Mouse (Mus musculus) CD8-positive naive resting alpha-beta T cell, adult 2 months (primary cell): ENCODE measurements around the gene Fam114a1.
A peak's percentile ranks its signal among the peaks of the same experiment; 100 is the strongest.

Experiments
- DNase-seq, 2 experiments: peaks; one replicate each; pipeline ENCODE4 v3.0.0; 2022; ENCODE audit warnings: low read depth in 2 of 2, low spot score in 2 of 2

The Fam114a1 gene

GRCm38 (mm10) chr5:64969861-64970771 lies at the start of gene Fam114a1:
Gene Fam114a1 (plus strand): TSS chr5:64970071.
- peak in 1 of 2 experiments; percentile 9 for DNase-seq

GRCm38 (mm10) chr5:64922891-64923381 lies 46.9 kb upstream of the Fam114a1 start:
- DNase-seq = peak in 1 of 2 experiments; percentile 17

- DNase-seq = no peak
These were observed 37.7 kb upstream of the Fam114a1 start for GRCm38 (mm10) chr5:64932215-64932614.

- DNase-seq = no peak
These were observed 37.1 kb upstream of the Fam114a1 start for GRCm38 (mm10) chr5:64932775-64933174.

GRCm38 (mm10) chr5:64951486-64951885 lies 18.4 kb upstream of the Fam114a1 start:
- DNase-seq = no peak

- DNase-seq = no peak
These were observed 14.9 kb upstream of the Fam114a1 start for GRCm38 (mm10) chr5:64954931-64955330.

- peak; percentile 31 to 57 for DNase-seq
These were observed 10.7 kb upstream of the Fam114a1 start for GRCm38 (mm10) chr5:64958991-64959842.

GRCm38 (mm10) chr5:64959843-64960230 lies 10.0 kb upstream of the Fam114a1 start, which contains the start of gene Tlr6:
Gene Tlr6 (minus strand): TSS chr5:64960097.
- DNase-seq = peak; percentile 51 to 61

- peak; percentile 20 to 21 for DNase-seq
These were observed 8.9 kb upstream of the Fam114a1 start for GRCm38 (mm10) chr5:64960857-64961391.

GRCm38 (mm10) chr5:64963271-64963670 lies 6.6 kb upstream of the Fam114a1 start:
- DNase-seq = no peak

GRCm38 (mm10) chr5:64963735-64964134 lies 6.1 kb upstream of the Fam114a1 start:
- DNase-seq = no peak

- DNase-seq = peak in 1 of 2 experiments; percentile 14
These were observed 660 bp upstream of the Fam114a1 start for GRCm38 (mm10) chr5:64968961-64969860.

GRCm38 (mm10) chr5:64975121-64975520 lies 5.2 kb downstream of the Fam114a1 start:
- DNase-seq = no peak

GRCm38 (mm10) chr5:64977128-64977527 lies 7.3 kb downstream of the Fam114a1 start:
- DNase-seq = no peak

GRCm38 (mm10) chr5:64985971-64986370 lies 16.1 kb downstream of the Fam114a1 start:
- no peak for DNase-seq

- peak in 1 of 2 experiments; percentile 26 for DNase-seq
These were observed 20.1 kb downstream of the Fam114a1 start for GRCm38 (mm10) chr5:64989940-64990339.

- DNase-seq = no peak
These were observed 22.7 kb downstream of the Fam114a1 start for GRCm38 (mm10) chr5:64992540-64992939.

- DNase-seq = no peak
These were observed 25.5 kb downstream of the Fam114a1 start for GRCm38 (mm10) chr5:64995408-64995807.

GRCm38 (mm10) chr5:65002940-65003824 lies 33.3 kb downstream of the Fam114a1 start:
- peak in 1 of 2 experiments; percentile 11 for DNase-seq
